Mouse (Mus musculus) liver, embryonic 13.5 days (tissue): ENCODE data around the gene 2510009E07Rik. TPM values are rescaled to one million over a fixed set of nuclear protein-coding genes. Genes with fewer than 3 reads are reported as not detected.

Source experiments
- ATAC-seq: fragments of 200-750 bp; cut with Nextera tagmentation; 2 replicates; pipeline ENCODE4 v1.8.0; 2017; ENCODE audit warnings: low read depth, mild to moderate bottlenecking, moderate number of reproducible peaks, moderate library complexity
- DNase-seq: peaks from one replicate; pipeline ENCODE4 v3.0.0; 2022
- H3K27ac ChIP-seq: fragments of 300-500 bp; sonication (generic); 2 replicates; pipeline ENCODE4 v1.5.1; 2015; ENCODE audit warnings: moderate library complexity, mild to moderate bottlenecking, inconsistent platforms
- H3K27me3 ChIP-seq: fragments of 300-500 bp; sonication (generic); 2 replicates; pipeline ENCODE4 v1.6.1; 2015; ENCODE audit warnings: mild to moderate bottlenecking, inconsistent platforms
- H3K36me3 ChIP-seq: fragments of 300-500 bp; sonication (generic); 2 replicates; pipeline ENCODE4 v1.6.1; 2015; ENCODE audit warnings: mild to moderate bottlenecking, inconsistent platforms
- H3K4me1 ChIP-seq: fragments of 300-500 bp; sonication (generic); replicated peaks from 2 replicates; pipeline ENCODE4 v1.6.1; 2015; ENCODE audit warnings: inconsistent platforms
- H3K4me2 ChIP-seq: fragments of 300-500 bp; sonication (generic); 2 replicates; pipeline ENCODE4 v1.6.1; 2015; ENCODE audit warnings: inconsistent platforms, mild to moderate bottlenecking, moderate library complexity
- H3K4me3 ChIP-seq: fragments of 300-500 bp; sonication (generic); replicated peaks from 2 replicates; pipeline ENCODE4 v1.5.1; 2015; ENCODE audit warnings: mild to moderate bottlenecking, inconsistent platforms
- H3K9ac ChIP-seq: fragments of 300-500 bp; sonication (generic); 2 replicates; pipeline ENCODE4 v1.6.1; 2015; ENCODE audit warnings: mild to moderate bottlenecking, inconsistent platforms
- H3K9me3 ChIP-seq: fragments of 300-500 bp; sonication (generic); replicated peaks from 2 replicates; pipeline ENCODE4 v1.6.1; 2016; ENCODE audit warnings: inconsistent platforms
- WGBS: fragments of 180-500 bp; shearing (Covaris S2); methylation state at CpG from one replicate; pipeline ENCODE4 v1.1.7; 2015; ENCODE audit not compliant: insufficient replicate concordance; 5-methylcytosine and 5-hydroxymethylcytosine counted together
- polyA plus RNA-seq: library from polyadenylated mRNA; unstranded; fragments of >200 nt; fragmentation: Nextera tagmentation; extraction: Ambion mirVana; gene quantifications from 2 replicates; pipeline ENCODE4 v1.2.1, GENCODE M21; 2015

The 2510009E07Rik gene
- polyA plus RNA-seq, 1 experiment from 2014 or later, result 2.6 TPM

- no peak for DNase-seq
- H3K9me3 ChIP-seq, result no peaks in the 10 kb centered on the region
- 78% methylated on average over 6 of the region's 6 CpGs for WGBS
- H3K36me3 ChIP-seq, result no peaks in the 10 kb centered on the region
- H3K4me2 ChIP-seq, result no peak overlapping the region
- H3K4me3 ChIP-seq, result no peak overlapping the region
- 0 out of 2 replicates have a peak, but pooled peaks cover 2% of the 10 kb centered on the region for H3K4me1 ChIP-seq
- ATAC-seq, result no peak
- H3K27me3 ChIP-seq, result no peaks in the 10 kb centered on the region
- no peak overlapping the region for H3K27ac ChIP-seq
- no peak overlapping the region for H3K9ac ChIP-seq
Observed at GRCm38 (mm10) chr16:21606249-21607020, 88.0 kb downstream of the 2510009E07Rik start.

DNA sequence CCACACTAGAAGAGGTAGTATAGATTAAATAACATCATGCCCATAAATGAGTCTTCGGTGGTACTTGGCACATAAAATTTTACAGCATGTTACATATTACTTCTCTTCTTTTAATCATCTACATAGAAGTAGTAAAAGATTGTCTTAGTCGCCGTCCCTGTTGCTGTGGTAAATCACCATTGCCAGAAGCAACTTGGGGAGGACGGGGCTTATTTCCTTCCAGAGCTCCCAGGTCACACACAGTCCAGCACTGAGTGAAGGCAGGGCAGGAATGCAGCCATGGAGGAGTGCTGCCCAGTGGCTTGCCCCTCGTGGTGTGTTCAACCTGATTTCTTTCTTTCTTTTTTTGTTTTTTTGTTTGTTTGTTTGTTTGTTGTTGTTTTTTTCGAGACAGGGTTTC, 90.1 kb downstream of the 2510009E07Rik start:
- H3K9me3 ChIP-seq, result no peaks in the 10 kb centered on the region
- no peak for DNase-seq
- no peak overlapping the region for H3K9ac ChIP-seq
- no peak overlapping the region for H3K4me2 ChIP-seq
- ATAC-seq, result no peak
- H3K4me3 ChIP-seq, result no peak overlapping the region
- 0 out of 2 replicates have a peak, but pooled peaks cover 2% of the 10 kb centered on the region for H3K4me1 ChIP-seq
- no peak overlapping the region for H3K27ac ChIP-seq
- 58% methylated on average over 6 of the region's 6 CpGs for WGBS
- H3K27me3 ChIP-seq, result no peaks in the 10 kb centered on the region
- H3K36me3 ChIP-seq, result no peaks in the 10 kb centered on the region

Other genes starting within 250 kb of the 2510009E07Rik start
- gene Ehhadh, start 93.1 kb upstream of the 2510009E07Rik start, polyA plus RNA-seq, result 5.9 and 6.4 TPM in 2 replicates
- 0.35 TPM in 2 replicates for gene Map3k13, start 99.7 kb upstream of the 2510009E07Rik start, polyA plus RNA-seq